Mouse (Mus musculus): ENCODE data around the gene Scd2. TPM values are rescaled to one million over a fixed set of nuclear protein-coding genes. Genes with fewer than 3 reads are reported as not detected.
"Not testable (repeated sequence)": the region's sequence is repeated elsewhere in the genome, so short reads cannot be mapped to it uniquely, and the experiment has no call there.

Scd2 gene
- polyA plus RNA-seq (2014; fragmentation: Nextera tagmentation; extraction: Ambion mirVana): 298 and 305 TPM in 2 replicates

DNA sequence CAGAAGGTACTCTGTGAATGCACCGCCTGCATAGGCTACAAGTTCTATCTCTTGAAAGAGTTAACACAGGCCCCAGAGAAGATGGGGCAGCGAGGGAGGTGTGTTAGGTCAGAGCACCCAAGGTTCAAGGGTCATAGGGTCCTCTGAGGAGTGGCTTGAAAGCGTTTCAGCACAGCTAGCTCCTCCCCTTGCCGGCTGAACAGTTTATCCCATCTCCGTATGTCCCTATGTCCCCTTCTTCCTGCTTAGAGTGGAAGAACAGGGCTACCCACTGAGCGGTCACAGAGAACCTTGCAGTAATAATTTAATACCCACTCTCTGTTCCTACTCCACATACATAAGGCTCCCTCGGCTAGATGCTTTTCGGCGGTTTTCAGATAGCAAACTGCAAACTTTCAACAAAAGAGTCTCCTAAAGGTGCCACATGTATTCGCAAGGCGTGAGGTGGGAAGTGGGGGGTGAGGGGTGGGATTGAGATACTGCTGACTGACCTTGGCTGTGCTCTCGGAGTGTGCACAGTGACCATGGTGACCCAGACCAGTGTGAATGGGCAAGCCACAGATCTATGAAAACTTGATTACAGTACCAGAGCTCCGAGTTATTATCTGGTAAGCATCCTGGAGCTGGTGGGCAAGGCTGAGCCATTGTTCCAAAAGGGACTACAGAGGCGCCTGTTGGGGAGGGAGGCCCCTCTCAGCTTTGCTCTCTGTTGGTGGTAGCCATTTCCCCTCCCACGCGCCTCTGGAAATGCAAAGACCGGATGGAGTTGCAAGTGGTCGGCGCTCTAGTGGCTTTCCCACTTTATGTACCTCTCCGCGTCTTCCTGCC, at the start of gene Scd2:
Gene Scd2 (plus strand): TSS at position 734 of the 828 bp plus-strand sequence.
- Histone ChIP-seq H3K27me3 (ENCODE audit: control insufficient read depth, insufficient read depth, low read length) (no peaks in the 10 kb centered on the region), H3K4me2 (ENCODE audit: low read depth, low read length) (peak within 1 kb of the TSS; percentile 87), H3K36me3 (replicated peaks; ENCODE audit: control insufficient read depth, insufficient read depth, low read depth, low read length) (peaks cover 8% of the 10 kb centered on the region), H3K9me3 (replicated peaks; ENCODE audit: control insufficient read depth, low read length) (no peaks in the 10 kb centered on the region), H3K4me1 (ENCODE audit: control insufficient read depth, insufficient read depth, low read length) (peaks cover 7% of the 10 kb centered on the region), H3K9ac (replicated peaks; ENCODE audit: low read length) (peak within 1 kb of the TSS; percentile 95), H3K4me3 (ENCODE audit: low read depth, low read length) (peak within 1 kb of the TSS; percentile 86), H3K27ac (replicated peaks; ENCODE audit: low read depth, low read length) (peak within 1 kb of the TSS; percentile 98)
- DNase-seq (ENCODE audit: low spot score): no peak
- 4% methylated on average over 21 of the region's 21 CpGs for WGBS
- ATAC-seq (replicated peaks; ENCODE audit: insufficient number of reproducible peaks, low FRiP score, low TSS enrichment, low read depth): peak; percentile 30

DNA sequence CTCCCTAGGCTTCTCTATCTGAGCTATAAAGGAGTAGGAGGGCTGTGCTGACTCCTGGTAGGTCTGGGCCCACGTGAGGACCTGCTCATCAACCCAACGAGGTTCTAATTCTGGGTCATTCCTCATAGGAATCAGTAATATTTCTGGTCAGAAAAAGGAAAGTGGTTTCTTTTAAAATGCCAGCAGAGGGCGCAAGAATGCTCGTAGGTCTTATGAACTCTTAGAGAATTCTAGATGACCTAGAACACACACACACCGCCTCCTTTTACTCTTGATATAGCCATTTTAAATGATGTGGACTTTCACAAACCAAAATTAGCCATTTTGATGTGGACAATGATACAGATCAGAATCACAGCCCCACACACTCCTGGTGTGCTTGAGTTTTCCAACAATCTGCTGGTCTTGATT, 47.7 kb upstream of the Scd2 start:
- no peak overlapping the region for H3K4me2 ChIP-seq (ENCODE audit: low read depth, low read length)
- DNase-seq (ENCODE audit: low spot score) (peak; percentile 89), ATAC-seq (replicated peaks; ENCODE audit: insufficient number of reproducible peaks, low FRiP score, low TSS enrichment, low read depth) (no peak)
- H3K27ac ChIP-seq (replicated peaks; ENCODE audit: low read depth, low read length): no peak overlapping the region
- WGBS: 5% methylated on average over 5 of the region's 5 CpGs
- no peaks in the 10 kb centered on the region for H3K27me3 ChIP-seq (ENCODE audit: control insufficient read depth, insufficient read depth, low read length)
- H3K4me1 ChIP-seq (ENCODE audit: control insufficient read depth, insufficient read depth, low read length): no peaks in the 10 kb centered on the region; the same call in 1 of the 2 replicates
- no peaks in the 10 kb centered on the region for H3K9me3 ChIP-seq (replicated peaks; ENCODE audit: control insufficient read depth, low read length)
- H3K4me3 ChIP-seq (ENCODE audit: low read depth, low read length): no peak overlapping the region
- H3K36me3 ChIP-seq (replicated peaks; ENCODE audit: control insufficient read depth, insufficient read depth, low read depth, low read length): no peaks in the 10 kb centered on the region
- 0 out of 2 replicates have a peak overlapping the region, but pooled peaks have one; percentile 29 for H3K9ac ChIP-seq (replicated peaks; ENCODE audit: low read length)

DNA sequence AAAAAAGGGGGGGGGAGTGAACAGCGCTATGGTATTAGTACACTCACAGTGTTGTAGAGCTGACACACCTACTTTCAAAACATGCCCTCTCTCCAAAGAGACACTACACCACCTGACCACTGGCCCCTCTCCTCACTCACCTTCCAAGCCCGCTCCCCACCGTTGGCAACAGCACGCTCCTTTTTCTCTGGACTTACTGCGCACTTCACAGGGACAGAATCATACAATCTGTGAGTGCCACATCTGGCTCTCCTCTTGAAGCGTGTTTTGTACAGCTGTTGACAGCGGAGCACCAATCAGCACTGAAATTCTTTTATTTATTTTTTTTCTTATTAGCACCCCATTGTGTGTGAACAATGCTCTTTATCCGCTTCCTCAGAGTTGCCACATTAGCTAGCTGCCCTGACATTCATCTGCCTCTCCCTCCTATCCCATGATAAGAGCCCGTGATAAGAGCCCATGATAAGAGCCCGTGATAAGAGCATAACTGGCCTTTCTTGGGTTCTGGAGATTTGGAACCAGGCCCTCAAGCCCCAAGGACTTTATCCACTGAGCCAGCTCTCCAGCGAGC, 47.0 kb upstream of the Scd2 start:
- no peak for ATAC-seq (replicated peaks; ENCODE audit: insufficient number of reproducible peaks, low FRiP score, low TSS enrichment, low read depth)
- no peak overlapping the region for H3K4me3 ChIP-seq (ENCODE audit: low read depth, low read length)
- H3K9me3 ChIP-seq (replicated peaks; ENCODE audit: control insufficient read depth, low read length): no peaks in the 10 kb centered on the region
- no peak overlapping the region; the same call in 1 of the 2 replicates for H3K4me2 ChIP-seq (ENCODE audit: low read depth, low read length)
- no peaks in the 10 kb centered on the region; the same call in 1 of the 2 replicates for H3K4me1 ChIP-seq (ENCODE audit: control insufficient read depth, insufficient read depth, low read length)
- no peaks in the 10 kb centered on the region for H3K27me3 ChIP-seq (ENCODE audit: control insufficient read depth, insufficient read depth, low read length)
- no peaks in the 10 kb centered on the region for H3K36me3 ChIP-seq (replicated peaks; ENCODE audit: control insufficient read depth, insufficient read depth, low read depth, low read length)
- no peak for DNase-seq (ENCODE audit: low spot score)
- H3K27ac ChIP-seq (replicated peaks; ENCODE audit: low read depth, low read length): no peak overlapping the region
- no peak overlapping the region; the same call in 1 of the 2 replicates for H3K9ac ChIP-seq (replicated peaks; ENCODE audit: low read length)
- 44% methylated on average over 11 of the region's 11 CpGs for WGBS

DNA sequence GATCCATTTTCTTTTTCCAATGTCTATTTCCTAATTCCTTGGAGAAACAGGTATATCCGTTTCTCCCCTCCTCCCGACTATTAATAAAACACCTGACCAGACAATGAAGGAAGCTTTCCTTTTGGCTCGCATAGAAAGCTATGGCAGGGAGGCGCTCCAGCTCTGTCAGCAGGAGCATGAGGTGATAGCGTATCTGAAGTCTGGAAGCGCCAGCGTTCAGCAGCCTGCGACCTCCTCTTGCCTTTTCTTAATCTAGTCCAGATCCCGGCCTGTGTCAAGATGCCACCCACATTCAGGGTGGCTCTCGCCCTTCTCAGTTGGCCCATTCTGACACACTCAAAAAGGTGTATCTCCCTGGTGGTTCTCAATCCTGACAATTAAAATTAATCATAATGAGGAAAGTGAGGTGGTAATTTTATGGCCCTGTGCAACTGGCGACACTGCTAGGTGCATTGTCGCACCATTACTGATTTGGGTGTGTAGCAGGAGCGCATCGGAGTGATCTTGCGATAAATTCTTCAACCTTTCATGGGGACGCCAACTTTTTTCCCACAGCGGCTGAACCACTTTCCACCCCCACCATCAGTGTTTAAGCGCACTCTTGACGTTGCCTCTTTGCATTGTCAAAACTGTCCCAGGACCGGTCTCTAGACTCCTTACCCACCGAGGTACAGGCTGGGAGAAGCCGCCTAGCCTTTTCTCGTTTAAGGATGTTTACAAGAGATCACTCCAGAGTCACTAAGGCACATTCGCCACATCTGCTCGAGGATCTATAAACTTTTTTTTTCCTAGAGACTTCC, 46.0 kb upstream of the Scd2 start:
- DNase-seq (ENCODE audit: low spot score): peak; percentile 62
- Histone ChIP-seq H3K36me3 (replicated peaks; ENCODE audit: control insufficient read depth, insufficient read depth, low read depth, low read length) (no peaks in the 10 kb centered on the region), H3K4me1 (ENCODE audit: control insufficient read depth, insufficient read depth, low read length) (no peaks in the 10 kb centered on the region; the same call in 1 of the 2 replicates), H3K27ac (replicated peaks; ENCODE audit: low read depth, low read length) (peak overlapping the region; percentile 74), H3K9ac (replicated peaks; ENCODE audit: low read length) (peak overlapping the region; percentile 56), H3K27me3 (ENCODE audit: control insufficient read depth, insufficient read depth, low read length) (no peaks in the 10 kb centered on the region), H3K4me3 (ENCODE audit: low read depth, low read length) (peak overlapping the region; percentile 34), H3K4me2 (ENCODE audit: low read depth, low read length) (peak overlapping the region; percentile 63), H3K9me3 (replicated peaks; ENCODE audit: control insufficient read depth, low read length) (no peaks in the 10 kb centered on the region)
- peak; percentile 30 for ATAC-seq (replicated peaks; ENCODE audit: insufficient number of reproducible peaks, low FRiP score, low TSS enrichment, low read depth)
- 2% methylated on average over 25 of the region's 25 CpGs for WGBS

DNA sequence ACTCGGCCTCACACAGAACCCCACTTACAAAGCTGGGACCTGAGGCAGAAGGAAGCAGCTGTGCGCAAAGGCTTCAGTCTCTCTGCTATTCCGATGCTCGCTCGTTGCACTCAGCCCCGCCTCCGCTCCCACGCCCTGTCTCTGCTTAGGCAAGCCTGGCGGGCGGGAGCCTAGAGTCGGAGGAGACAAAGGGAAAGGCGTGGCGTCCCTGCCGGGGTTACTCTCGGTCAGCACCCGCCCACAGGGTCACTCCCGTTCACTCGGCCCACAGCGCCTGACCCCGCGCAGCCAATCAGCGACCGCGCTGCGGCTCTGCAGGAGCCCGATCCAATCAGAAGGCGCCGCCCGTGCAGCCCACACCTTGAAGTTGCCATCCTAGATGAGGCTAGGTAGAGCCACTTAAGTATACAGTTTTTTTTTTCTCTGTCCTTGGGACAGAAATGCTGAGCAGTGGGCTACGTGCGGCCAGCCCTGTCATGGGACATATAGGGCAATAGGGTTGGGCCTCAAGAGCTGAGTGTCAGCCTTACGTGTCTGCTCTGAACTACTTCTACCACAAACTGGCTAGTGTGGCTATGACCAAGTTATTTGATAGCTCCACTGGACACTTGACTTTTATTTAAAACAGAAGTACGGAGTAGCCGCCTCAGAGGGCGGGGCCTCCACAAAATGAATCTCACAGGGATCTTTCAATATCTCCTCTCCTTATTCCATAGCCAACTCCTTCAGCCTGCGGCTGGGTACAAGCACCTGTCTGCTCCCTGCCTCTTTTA, 45.2 kb upstream of the Scd2 start:
- Histone ChIP-seq H3K36me3 (replicated peaks; ENCODE audit: control insufficient read depth, insufficient read depth, low read depth, low read length) (no peaks in the 10 kb centered on the region), H3K9ac (replicated peaks; ENCODE audit: low read length) (peak overlapping the region; percentile 56), H3K4me2 (ENCODE audit: low read depth, low read length) (peak overlapping the region; percentile 63), H3K27me3 (ENCODE audit: control insufficient read depth, insufficient read depth, low read length) (no peaks in the 10 kb centered on the region), H3K9me3 (replicated peaks; ENCODE audit: control insufficient read depth, low read length) (no peaks in the 10 kb centered on the region), H3K27ac (replicated peaks; ENCODE audit: low read depth, low read length) (peak overlapping the region; percentile 74), H3K4me1 (ENCODE audit: control insufficient read depth, insufficient read depth, low read length) (no peaks in the 10 kb centered on the region; the same call in 1 of the 2 replicates), H3K4me3 (ENCODE audit: low read depth, low read length) (peak overlapping the region; percentile 34)
- 2% methylated on average over 36 of the region's 36 CpGs for WGBS
- ATAC-seq (replicated peaks; ENCODE audit: insufficient number of reproducible peaks, low FRiP score, low TSS enrichment, low read depth) (peak; percentile 96), DNase-seq (ENCODE audit: low spot score) (peak; percentile 100)

DNA sequence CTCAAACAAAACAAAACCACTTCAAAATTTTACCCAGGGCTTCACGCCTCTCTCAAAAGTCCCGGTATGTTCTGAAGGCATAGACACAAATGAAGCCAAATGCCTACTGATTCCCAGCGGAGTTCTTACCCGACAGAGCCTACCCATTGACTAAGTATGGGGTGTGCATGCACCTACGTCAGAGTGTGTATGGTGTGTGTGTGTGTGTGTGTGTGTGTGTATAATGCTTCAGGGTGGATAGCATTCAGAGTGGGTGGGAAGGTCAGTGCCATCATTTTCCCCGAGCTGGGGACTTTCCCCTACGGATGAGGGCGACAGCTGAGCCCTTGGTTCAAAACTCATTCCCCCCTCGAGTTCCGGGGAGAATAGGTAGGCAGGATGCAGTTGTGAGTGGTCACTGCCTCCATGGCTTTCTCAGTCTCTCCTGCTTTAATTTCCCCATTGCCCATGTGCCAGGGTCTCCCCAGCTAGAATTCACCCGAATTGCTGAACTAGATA, 44.6 kb upstream of the Scd2 start:
- Histone ChIP-seq H3K9ac (replicated peaks; ENCODE audit: low read length) (0 out of 2 replicates have a peak overlapping the region, but pooled peaks have one; percentile 1), H3K4me2 (ENCODE audit: low read depth, low read length) (peak overlapping the region; percentile 33; the same call in 1 of the 2 replicates), H3K9me3 (replicated peaks; ENCODE audit: control insufficient read depth, low read length) (no peaks in the 10 kb centered on the region), H3K4me3 (ENCODE audit: low read depth, low read length) (no peak overlapping the region), H3K27me3 (ENCODE audit: control insufficient read depth, insufficient read depth, low read length) (no peaks in the 10 kb centered on the region), H3K36me3 (replicated peaks; ENCODE audit: control insufficient read depth, insufficient read depth, low read depth, low read length) (no peaks in the 10 kb centered on the region), H3K27ac (replicated peaks; ENCODE audit: low read depth, low read length) (peak overlapping the region; percentile 74), H3K4me1 (ENCODE audit: control insufficient read depth, insufficient read depth, low read length) (no peaks in the 10 kb centered on the region; the same call in 1 of the 2 replicates)
- 64% methylated on average over 11 of the region's 11 CpGs for WGBS
- DNase-seq (ENCODE audit: low spot score): no peak
- ATAC-seq (replicated peaks; ENCODE audit: insufficient number of reproducible peaks, low FRiP score, low TSS enrichment, low read depth): no peak

GRCm38 (mm10) chr19:44251138-44251537, 42.3 kb upstream of the Scd2 start:
- not testable (repeated sequence) for H3K4me1 ChIP-seq (ENCODE audit: control insufficient read depth, insufficient read depth, low read length); ATAC-seq (replicated peaks; ENCODE audit: insufficient number of reproducible peaks, low FRiP score, low TSS enrichment, low read depth); H3K36me3 ChIP-seq (replicated peaks; ENCODE audit: control insufficient read depth, insufficient read depth, low read depth, low read length)

More at GRCm38 (mm10) chr19:44251138-44251537, 42.3 kb upstream of the Scd2 start:
- 90% methylated on average over 6 of the region's 6 CpGs for WGBS
- not testable (repeated sequence) for H3K27me3 ChIP-seq (ENCODE audit: control insufficient read depth, insufficient read depth, low read length); H3K4me2 ChIP-seq (ENCODE audit: low read depth, low read length); H3K9me3 ChIP-seq (replicated peaks; ENCODE audit: control insufficient read depth, low read length); H3K27ac ChIP-seq (replicated peaks; ENCODE audit: low read depth, low read length); DNase-seq (ENCODE audit: low spot score); H3K4me3 ChIP-seq (ENCODE audit: low read depth, low read length); H3K9ac ChIP-seq (replicated peaks; ENCODE audit: low read length)
